Mouse (Mus musculus): ENCODE measurements around the gene AI597479.

DNA sequence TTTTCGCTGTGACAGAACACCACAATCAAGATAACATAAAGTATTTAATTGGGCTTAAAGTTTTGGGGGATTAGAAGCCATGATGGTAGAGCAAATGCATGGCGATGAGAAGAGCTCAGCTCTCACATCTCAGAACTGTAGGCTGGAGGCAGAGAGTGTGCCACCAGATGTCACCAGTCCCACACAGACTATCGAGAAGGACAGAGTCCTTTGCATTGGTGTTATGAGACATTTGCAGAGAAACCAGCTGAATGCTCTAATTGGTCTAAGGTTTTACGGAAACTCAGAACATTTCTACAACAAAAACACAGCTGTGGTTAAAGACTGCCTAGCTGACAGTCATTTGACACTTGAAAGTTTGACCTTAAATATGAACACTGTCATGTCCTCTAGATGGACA lies 44.8 kb downstream of the AI597479 start:
- TF ChIP-seq CTCF (IDR thresholded peaks at IDR 0.05) = peak; percentile 66
- TF ChIP-seq EP300 (IDR thresholded peaks at IDR 0.05) = no peak
